Mouse (Mus musculus) stomach, embryonic 15.5 days (tissue): ENCODE measurements at regions not wholly inside any gene's neighbourhood (a gene's known extent, or its start where the extent isn't known, plus 50 kb on each side); places are given as distances from the start of the nearest gene placed in this dataset.

Source experiments
- ATAC-seq: fragments of 200-750 bp; cut with Nextera tagmentation; 2 replicates; pipeline ENCODE4 v1.8.0; 2017; ENCODE audit warnings: low read depth, moderate number of reproducible peaks, moderate TSS enrichment; ENCODE audit not compliant: insufficient read depth, low FRiP score
- H3K27ac ChIP-seq: fragments of 300-500 bp; sonication (generic); 2 replicates; pipeline ENCODE4 v1.5.1; 2015; ENCODE audit warnings: mild to moderate bottlenecking, inconsistent platforms
- H3K27me3 ChIP-seq: fragments of 300-500 bp; sonication (generic); replicated peaks from 2 replicates; pipeline ENCODE4 v1.6.1; 2015; ENCODE audit warnings: inconsistent platforms
- H3K36me3 ChIP-seq: fragments of 300-500 bp; sonication (generic); 2 replicates; pipeline ENCODE4 v1.6.1; 2015; ENCODE audit warnings: inconsistent platforms
- H3K4me1 ChIP-seq: fragments of 300-500 bp; sonication (generic); 2 replicates; pipeline ENCODE4 v1.6.1; 2015; ENCODE audit warnings: inconsistent platforms
- H3K4me2 ChIP-seq: fragments of 300-500 bp; sonication (generic); 2 replicates; pipeline ENCODE4 v1.6.1; 2015; ENCODE audit warnings: mild to moderate bottlenecking, inconsistent platforms
- H3K4me3 ChIP-seq: fragments of 300-500 bp; sonication (generic); replicated peaks from 2 replicates; pipeline ENCODE4 v1.5.1; 2015; ENCODE audit warnings: inconsistent platforms
- H3K9ac ChIP-seq: fragments of 300-500 bp; sonication (generic); 2 replicates; pipeline ENCODE4 v1.6.1; 2015; ENCODE audit warnings: inconsistent platforms
- H3K9me3 ChIP-seq: fragments of 300-500 bp; sonication (generic); 2 replicates; pipeline ENCODE4 v1.6.1; 2016; ENCODE audit warnings: inconsistent platforms
- WGBS: fragments of 180-500 bp; shearing (Covaris S2); methylation state at CpG from one replicate; pipeline ENCODE4 v1.1.7; 2015; 5-methylcytosine and 5-hydroxymethylcytosine counted together

DNA sequence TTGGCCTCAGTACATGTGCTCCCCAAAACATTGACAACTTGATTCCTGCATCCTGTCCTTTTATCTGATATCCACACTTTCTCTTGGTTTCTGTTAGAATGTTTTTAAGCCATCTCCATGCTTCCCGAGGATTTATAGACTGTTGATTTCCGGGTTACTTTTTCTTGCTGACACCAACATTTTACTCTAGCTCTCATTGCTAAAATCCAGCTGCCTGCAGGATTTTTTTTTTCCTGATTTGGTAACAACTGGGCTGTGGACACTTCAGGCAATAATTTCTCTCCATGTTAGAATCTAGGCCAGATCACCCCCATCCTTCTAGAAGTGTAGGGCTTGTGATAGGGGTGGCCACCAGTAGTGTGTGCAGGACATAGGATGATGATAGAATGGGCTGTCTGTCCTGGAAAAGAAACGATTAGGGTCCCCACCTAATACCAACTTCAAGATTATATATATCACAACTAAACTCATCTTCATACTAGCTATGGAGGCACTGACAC is 182.6 kb downstream of the Clic5 start:
- Histone ChIP-seq H3K27ac (no peak overlapping the region), H3K4me2 (no peak overlapping the region), H3K9me3 (no peaks in the 10 kb centered on the region), H3K36me3 (no peaks in the 10 kb centered on the region), H3K27me3 (no peaks in the 10 kb centered on the region), H3K4me1 (no peaks in the 10 kb centered on the region), H3K9ac (no peak overlapping the region), H3K4me3 (no peak overlapping the region)
- 76% methylated on average over 3 of the region's 3 CpGs for WGBS
- no peak for ATAC-seq

DNA sequence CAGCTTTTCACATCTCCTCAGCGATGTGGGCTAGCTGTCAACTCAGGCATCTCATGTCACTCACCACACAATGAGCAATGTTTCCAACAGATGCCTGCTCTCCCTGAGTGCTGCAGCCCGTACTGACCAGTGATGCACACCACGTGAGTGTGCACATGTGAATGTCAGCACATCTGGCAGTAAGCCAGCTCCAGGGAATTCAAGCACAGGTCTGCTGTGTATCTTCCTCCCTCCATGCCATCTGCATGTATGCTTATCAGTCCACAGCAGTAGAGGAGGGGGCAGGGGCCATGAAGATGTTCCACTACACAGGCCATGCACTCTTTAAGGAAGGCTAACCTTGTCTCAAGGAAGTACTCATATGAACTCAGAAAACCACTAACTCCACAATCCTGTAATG is 183.2 kb downstream of the Clic5 start:
- H3K36me3 ChIP-seq, result no peaks in the 10 kb centered on the region
- no peaks in the 10 kb centered on the region for H3K27me3 ChIP-seq
- 64% methylated on average over 3 of the region's 3 CpGs for WGBS
- no peak overlapping the region for H3K4me3 ChIP-seq
- H3K9me3 ChIP-seq, result no peaks in the 10 kb centered on the region
- H3K27ac ChIP-seq, result no peak overlapping the region
- ATAC-seq, result no peak
- no peak overlapping the region for H3K9ac ChIP-seq
- H3K4me2 ChIP-seq, result no peak overlapping the region
- no peaks in the 10 kb centered on the region for H3K4me1 ChIP-seq

DNA sequence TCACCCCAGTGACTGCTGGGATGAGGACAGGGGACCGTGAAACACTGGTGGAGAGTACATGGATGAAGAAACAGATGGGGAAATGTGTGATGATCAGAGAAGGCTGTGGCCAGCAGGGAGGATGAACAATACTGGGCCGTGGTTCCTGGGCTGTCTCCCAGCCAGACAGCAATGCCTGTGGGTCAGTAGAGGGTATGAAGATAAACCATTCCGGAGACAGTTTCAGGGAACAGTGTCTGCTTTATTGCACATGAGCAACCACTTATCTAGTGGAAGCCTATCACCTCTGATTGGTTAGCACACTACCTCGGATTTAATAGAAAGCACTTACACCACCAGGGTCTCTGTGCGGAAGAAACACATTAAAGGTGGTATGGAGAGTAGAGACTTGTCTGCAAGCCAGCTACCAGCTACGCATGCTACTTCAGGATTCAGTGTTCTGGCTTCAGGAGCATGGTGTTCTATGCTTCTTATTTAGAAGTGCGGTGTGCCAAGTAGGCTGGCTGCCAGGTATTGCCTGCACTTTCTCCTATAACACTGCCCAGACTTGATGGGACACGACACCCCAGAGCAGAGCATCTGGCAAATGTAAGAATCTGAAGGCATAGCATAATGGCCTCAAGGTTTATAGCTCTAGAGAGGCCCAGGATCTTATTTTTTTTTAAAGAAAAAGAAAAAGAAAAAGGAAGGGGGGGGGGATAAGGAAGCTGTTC is 185.5 kb downstream of the Clic5 start:
- Histone ChIP-seq H3K4me1 (no peaks in the 10 kb centered on the region), H3K9me3 (no peaks in the 10 kb centered on the region), H3K36me3 (no peaks in the 10 kb centered on the region), H3K4me2 (no peak overlapping the region), H3K27ac (no peak overlapping the region), H3K27me3 (no peaks in the 10 kb centered on the region), H3K4me3 (no peak overlapping the region), H3K9ac (no peak overlapping the region)
- 66% methylated on average over 8 of the region's 8 CpGs for WGBS
- ATAC-seq, result no peak

DNA sequence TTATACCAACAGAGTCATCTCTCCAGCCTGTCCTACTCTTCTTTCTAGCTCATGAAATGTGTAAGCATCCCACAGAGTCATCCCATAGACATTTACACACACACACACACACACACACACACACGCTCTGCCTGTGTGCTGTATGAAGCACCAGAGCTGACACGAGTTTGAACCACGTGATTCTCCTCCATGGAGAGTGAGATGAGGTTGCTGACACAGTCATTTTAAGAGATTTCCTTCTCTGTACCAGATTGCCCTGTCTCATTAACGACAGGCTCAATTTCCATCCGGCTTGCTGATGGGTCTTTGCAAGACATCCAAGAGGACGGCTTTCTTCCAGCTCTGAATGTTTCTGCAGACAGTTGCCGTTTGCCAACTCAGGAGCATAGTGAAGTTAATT is 190.0 kb downstream of the Clic5 start:
- Histone ChIP-seq H3K4me3 (no peak overlapping the region), H3K4me2 (no peak overlapping the region), H3K27me3 (no peaks in the 10 kb centered on the region), H3K36me3 (no peaks in the 10 kb centered on the region), H3K9me3 (no peaks in the 10 kb centered on the region), H3K9ac (no peak overlapping the region), H3K27ac (no peak overlapping the region), H3K4me1 (no peaks in the 10 kb centered on the region)
- no peak for ATAC-seq
- WGBS, result 62% methylated on average over 7 of the region's 7 CpGs

DNA sequence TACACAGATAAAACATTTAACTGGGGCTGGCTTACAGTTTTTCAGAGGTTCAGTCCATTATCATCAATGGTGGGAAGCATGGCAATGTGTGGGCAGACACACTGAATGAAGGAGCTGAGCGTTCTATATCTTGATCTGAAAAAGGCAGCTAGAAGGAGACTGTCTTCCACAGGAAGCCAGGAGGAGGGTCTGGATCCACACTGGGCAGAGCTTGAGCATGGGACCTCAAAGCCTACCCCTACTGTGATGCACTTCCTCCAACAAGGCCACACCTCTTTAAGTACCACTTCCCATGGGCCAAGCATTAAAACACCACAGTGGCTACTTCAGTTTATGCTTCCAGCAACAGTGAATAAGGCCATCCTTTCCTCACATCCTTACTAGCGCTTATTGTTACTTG is 200.5 kb downstream of the Clic5 start:
- ATAC-seq, result no peak
- no peak overlapping the region for H3K27ac ChIP-seq
- no peaks in the 10 kb centered on the region for H3K36me3 ChIP-seq
- no peaks in the 10 kb centered on the region for H3K9me3 ChIP-seq
- no peaks in the 10 kb centered on the region for H3K27me3 ChIP-seq
- H3K4me2 ChIP-seq, result no peak overlapping the region
- H3K9ac ChIP-seq, result no peak overlapping the region
- WGBS, result 92% methylated on average over 2 of the region's 2 CpGs
- H3K4me3 ChIP-seq, result no peak overlapping the region
- no peaks in the 10 kb centered on the region for H3K4me1 ChIP-seq

DNA sequence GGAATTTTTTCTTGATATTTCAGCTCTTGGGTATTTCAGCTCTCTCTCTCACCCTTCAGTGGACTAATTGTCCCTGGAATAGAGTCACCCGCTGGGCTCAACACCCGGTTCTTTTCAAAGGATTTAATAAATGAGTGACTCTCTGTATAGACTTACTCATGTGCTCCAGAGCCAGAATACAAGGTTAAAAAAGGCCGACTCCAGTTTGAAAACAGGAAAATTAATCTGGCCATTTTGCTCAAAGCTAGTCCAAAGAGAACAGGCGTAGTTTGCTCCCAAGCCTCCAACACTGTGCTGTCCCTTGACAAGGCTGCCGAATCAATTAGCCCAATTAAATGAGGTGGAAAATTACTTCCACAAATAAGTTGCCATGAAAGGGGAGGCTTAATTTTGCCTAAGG is 209.4 kb downstream of the Clic5 start:
- Histone ChIP-seq H3K4me1 (no peaks in the 10 kb centered on the region), H3K9ac (no peak overlapping the region), H3K4me2 (no peak overlapping the region), H3K27me3 (no peaks in the 10 kb centered on the region), H3K9me3 (no peaks in the 10 kb centered on the region), H3K27ac (no peak overlapping the region), H3K36me3 (no peaks in the 10 kb centered on the region), H3K4me3 (no peak overlapping the region)
- ATAC-seq, result no peak
- WGBS, result 69% methylated on average over 5 of the region's 5 CpGs

DNA sequence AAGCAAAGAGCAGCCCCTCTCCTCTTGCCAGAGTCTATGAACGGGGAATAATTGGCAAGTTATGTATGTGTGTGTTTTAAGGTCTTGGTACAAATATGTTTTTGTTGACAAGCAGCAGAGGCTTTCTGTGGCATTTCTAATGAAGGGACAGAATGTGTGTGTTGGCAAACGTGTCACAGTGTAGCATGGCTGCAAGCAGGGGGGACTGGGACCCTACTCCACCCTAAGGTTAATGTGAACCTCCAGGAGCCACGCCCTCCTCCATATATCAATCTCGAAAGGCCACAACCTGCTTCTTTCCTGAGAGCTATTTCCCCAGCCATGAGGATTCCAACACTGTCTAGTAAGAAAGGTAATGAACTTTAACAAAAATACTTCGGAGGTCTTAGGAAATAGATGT is 209.8 kb downstream of the Clic5 start:
- 66% methylated on average over 5 of the region's 5 CpGs for WGBS

DNA sequence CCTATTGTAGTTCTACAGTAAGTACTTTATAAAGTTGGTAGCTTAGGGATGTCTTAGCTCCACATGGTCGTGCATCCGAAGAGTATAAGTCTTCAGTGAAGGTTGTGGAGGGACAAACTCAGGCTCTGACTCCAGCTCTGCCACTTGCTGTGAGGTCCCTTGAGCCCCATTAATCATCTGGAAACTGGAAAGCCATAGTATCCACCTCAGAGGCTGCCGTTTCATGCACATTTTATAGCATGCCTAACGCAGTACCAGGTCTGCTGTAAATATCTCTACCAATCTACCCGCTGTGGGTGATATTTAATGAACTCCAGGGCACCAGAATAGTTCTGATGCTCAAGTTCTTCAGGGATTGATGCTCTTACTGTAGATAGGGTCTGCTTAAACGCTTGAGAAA is 216.5 kb downstream of the Clic5 start:
- Histone ChIP-seq H3K9ac (no peak overlapping the region), H3K27me3 (no peaks in the 10 kb centered on the region), H3K9me3 (no peaks in the 10 kb centered on the region), H3K36me3 (no peaks in the 10 kb centered on the region), H3K4me3 (no peak overlapping the region), H3K4me1 (no peaks in the 10 kb centered on the region), H3K4me2 (no peak overlapping the region), H3K27ac (no peak overlapping the region)
- WGBS, result 83% methylated on average over 6 of the region's 6 CpGs
- ATAC-seq, result no peak

More for the DNA sequence above, 209.8 kb downstream of the Clic5 start:
- H3K9me3 ChIP-seq, result no peaks in the 10 kb centered on the region
- H3K4me3 ChIP-seq, result no peak overlapping the region
- H3K4me1 ChIP-seq, result no peaks in the 10 kb centered on the region
- no peaks in the 10 kb centered on the region for H3K27me3 ChIP-seq
- no peak overlapping the region for H3K4me2 ChIP-seq
- no peaks in the 10 kb centered on the region for H3K36me3 ChIP-seq
- no peak overlapping the region for H3K9ac ChIP-seq
- no peak for ATAC-seq
- H3K27ac ChIP-seq, result no peak overlapping the region

DNA sequence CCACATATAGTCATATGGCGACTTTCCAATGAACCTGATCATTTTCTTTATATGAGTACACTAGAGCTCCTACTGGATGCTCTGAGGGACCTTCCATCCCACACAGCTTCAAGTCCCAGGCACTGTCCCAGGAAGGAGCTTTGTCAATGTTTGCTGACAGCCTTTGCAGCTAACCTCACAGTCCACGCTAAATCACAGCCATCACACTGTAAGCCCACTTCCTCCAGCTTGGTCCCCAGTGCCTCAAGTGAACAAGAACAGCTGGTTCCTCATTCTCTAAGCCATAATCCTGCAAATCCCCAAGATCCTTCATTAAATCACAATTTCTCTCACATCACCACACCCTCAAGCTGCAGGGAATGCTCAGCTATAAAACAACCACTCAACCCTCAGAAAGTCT is 222.6 kb downstream of the Clic5 start:
- H3K9ac ChIP-seq, result no peak overlapping the region
- H3K9me3 ChIP-seq, result no peaks in the 10 kb centered on the region
- H3K4me3 ChIP-seq, result no peak overlapping the region
- no peak overlapping the region for H3K4me2 ChIP-seq
- WGBS, result 64% methylated on average over 2 of the region's 2 CpGs
- no peaks in the 10 kb centered on the region for H3K36me3 ChIP-seq
- no peaks in the 10 kb centered on the region for H3K27me3 ChIP-seq
- no peaks in the 10 kb centered on the region for H3K4me1 ChIP-seq
- no peak for ATAC-seq
- H3K27ac ChIP-seq, result no peak overlapping the region

DNA sequence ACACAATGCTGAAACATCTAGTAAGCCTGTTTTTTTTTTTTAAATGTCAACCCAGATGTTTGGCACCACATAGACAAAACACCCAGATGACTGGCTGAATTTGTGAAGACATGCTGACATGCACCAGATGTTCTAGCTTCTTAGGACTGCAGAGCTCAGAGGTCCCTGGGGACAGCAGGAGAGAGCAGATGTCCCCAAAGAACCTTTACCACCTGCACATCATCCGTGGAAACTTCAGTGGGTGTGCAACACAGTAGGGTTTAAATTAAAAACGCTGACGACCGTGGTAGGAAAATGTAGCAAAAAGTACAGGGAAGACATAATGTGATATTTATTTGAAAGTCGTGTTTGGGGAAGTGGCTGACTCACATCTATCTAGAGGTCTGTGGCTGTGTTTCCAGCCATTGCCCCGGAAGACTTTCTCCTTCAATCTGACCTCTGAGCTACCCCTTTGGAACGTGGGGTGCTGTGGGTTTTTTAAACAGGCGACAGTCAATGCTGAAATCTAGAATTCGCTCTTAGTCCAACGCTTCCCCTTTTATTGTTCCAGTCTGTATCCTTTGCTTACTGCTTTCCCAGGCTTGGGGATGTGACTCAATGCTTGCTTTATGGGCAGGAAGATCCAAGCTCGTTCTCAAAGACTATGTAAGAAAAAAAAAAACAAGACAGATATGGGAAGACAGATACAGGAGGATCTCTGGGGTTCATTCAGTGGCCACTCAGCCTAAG is 230.5 kb downstream of the Clic5 start:
- ATAC-seq, result no peak
- Histone ChIP-seq H3K27me3 (no peaks in the 10 kb centered on the region), H3K9ac (no peak overlapping the region), H3K36me3 (no peaks in the 10 kb centered on the region), H3K4me1 (no peaks in the 10 kb centered on the region), H3K4me2 (no peak overlapping the region), H3K9me3 (no peaks in the 10 kb centered on the region), H3K4me3 (no peak overlapping the region), H3K27ac (no peak overlapping the region)
- WGBS, result 61% methylated on average over 11 of the region's 11 CpGs

DNA sequence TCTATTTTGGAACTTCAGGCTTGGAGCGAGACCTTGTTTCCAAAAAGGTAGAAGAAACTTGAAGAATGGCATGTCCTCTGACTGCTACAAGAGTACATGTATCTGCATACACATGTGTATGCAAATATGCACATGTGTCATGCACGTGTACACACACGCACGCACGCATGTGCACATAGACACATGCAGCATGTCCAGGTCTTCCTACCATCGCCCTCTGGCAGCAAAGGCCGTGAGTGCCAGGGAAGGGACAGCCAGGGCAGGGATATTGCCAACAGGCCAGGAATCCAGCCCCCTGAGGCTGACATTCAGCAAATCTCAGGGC is 231.0 kb downstream of the Clic5 start:
- Histone ChIP-seq H3K4me1 (no peaks in the 10 kb centered on the region), H3K27me3 (no peaks in the 10 kb centered on the region), H3K4me2 (no peak overlapping the region), H3K27ac (no peak overlapping the region), H3K36me3 (no peaks in the 10 kb centered on the region), H3K9ac (no peak overlapping the region), H3K4me3 (no peak overlapping the region), H3K9me3 (no peaks in the 10 kb centered on the region)
- 93% methylated on average over 7 of the region's 7 CpGs for WGBS
- ATAC-seq, result no peak

DNA sequence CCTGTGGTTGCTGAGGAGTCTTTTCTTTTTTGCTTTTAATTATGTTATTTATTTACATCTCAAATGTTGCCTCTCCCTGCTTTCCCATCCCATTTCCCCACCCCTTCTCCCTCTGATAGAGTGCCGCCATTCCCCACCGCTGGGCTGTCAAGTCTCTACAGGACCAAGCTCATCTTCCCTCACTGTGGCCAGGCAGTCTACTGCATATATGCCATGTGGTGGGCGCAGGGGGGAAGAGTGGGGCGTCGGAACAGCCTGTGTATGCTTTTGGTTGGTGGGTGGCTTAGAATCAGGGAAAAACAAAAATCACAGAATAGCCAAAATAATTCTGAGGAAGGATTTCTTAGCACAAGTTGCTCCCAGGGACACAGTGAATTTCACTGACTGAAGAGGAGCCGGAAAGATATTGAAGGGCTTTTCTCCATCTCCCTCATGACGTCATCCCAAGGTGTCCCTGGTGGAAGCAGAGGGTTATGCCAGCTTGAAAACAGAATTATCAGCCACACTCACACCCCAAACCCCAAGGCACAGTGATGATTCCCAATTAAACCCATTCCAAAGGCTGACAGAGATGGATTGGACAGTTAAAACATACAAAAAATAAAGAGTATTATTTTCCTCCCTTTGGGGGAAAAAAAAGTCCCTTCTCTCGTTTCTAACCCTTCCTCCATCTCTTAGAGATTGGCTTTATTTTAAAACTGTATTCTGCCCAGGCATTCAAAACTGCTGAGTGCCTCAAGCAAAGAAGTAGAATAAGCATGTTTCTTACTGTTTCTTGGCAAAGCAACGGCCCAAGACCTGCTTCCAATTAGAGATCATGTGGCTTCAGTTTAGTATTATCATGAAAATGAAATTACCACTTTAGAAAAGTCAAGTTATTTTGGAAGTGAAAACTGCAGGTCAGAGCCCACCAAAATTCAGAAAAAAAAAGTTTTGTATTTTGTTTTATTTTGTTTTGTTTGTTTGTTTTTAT is 232.0 kb downstream of the Clic5 start:
- no peak for ATAC-seq
- Histone ChIP-seq H3K4me3 (no peak overlapping the region), H3K27ac (no peak overlapping the region), H3K36me3 (no peaks in the 10 kb centered on the region), H3K27me3 (no peaks in the 10 kb centered on the region), H3K4me1 (no peaks in the 10 kb centered on the region), H3K4me2 (no peak overlapping the region), H3K9ac (no peak overlapping the region), H3K9me3 (no peaks in the 10 kb centered on the region)
- WGBS, result 75% methylated on average over 9 of the region's 9 CpGs
